15 mouse cellular contexts compared by ENCODE assay signal in the genomic region with DNA sequence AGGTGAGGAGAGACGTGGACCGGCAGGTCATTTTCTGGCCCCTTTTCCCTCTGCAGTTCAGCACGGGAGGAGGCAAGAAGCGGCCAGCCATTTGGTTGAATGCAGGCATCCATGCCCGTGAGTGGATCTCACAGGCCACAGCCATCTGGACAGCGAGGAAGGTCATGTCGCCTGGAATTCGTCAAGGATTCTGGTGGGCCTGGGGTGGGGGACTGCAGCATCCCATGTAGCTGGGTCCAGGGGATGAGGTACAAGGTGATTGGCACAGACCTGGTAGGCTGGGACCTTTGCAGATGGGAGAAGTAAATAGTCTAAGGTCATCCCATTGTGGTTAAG. TPM values are rescaled to one million over a fixed set of nuclear protein-coding genes. Genes with fewer than 3 reads are reported as not detected.
DNase-seq lines count a peak whose midpoint lies in the region; ATAC-seq and TF ChIP-seq lines count a peak whose summit lies in the region.
"Had no signal": no experiment of that assay in that cellular context is flagged by ENCODE, and none has a peak within 500 bp of the region (broad histone marks: within the 10 kb centered on the region; RNA-seq: fewer than 3 reads in every experiment).

No protein-coding gene starts in this region.

- H3K27me3 ChIP-seq in kidney, embryonic 14.5 days (ENCODE audit: control insufficient read depth, insufficient read depth, low read length), result no peaks in the 10 kb centered on the region
- H3K27me3 ChIP-seq in forebrain, embryonic 13.5 days, result no peaks in the 10 kb centered on the region
- H3K27me3 ChIP-seq in limb, embryonic 11.5 days (ENCODE audit: control insufficient read depth, insufficient read depth, low read length), result no peaks in the 10 kb centered on the region
- no peaks in the 10 kb centered on the region for H3K27me3 ChIP-seq in neural tube, embryonic 13.5 days
- no peaks in the 10 kb centered on the region for H3K27me3 ChIP-seq in liver, postnatal 0 days (ENCODE audit: insufficient read depth, low read length)
- H3K27me3 ChIP-seq: Patski had no signal

- peaks cover 27% of the 10 kb centered on the region for H3K4me1 ChIP-seq in kidney, embryonic 14.5 days (ENCODE audit: control insufficient read depth, insufficient read depth, low read length)
- peaks cover 27% of the 10 kb centered on the region for H3K4me1 ChIP-seq in forebrain, embryonic 13.5 days
- H3K4me1 ChIP-seq in limb, embryonic 11.5 days (ENCODE audit: control insufficient read depth, insufficient read depth, low read length), result peaks cover 25% of the 10 kb centered on the region
- peaks cover 28% of the 10 kb centered on the region for H3K4me1 ChIP-seq in neural tube, embryonic 13.5 days (replicated peaks)
- H3K4me1 ChIP-seq in liver, postnatal 0 days (ENCODE audit: insufficient read depth), result no peaks in the 10 kb centered on the region

- 0 out of 2 replicates have a peak overlapping the region, but pooled peaks have one; percentile 55 for H3K27ac ChIP-seq in kidney, embryonic 14.5 days (ENCODE audit: low read depth, low read length)
- peak overlapping the region; percentile 87 for H3K27ac ChIP-seq in forebrain, embryonic 13.5 days
- peak overlapping the region; percentile 58 for H3K27ac ChIP-seq in limb, embryonic 11.5 days (replicated peaks; ENCODE audit: low read depth, low read length)
- H3K27ac ChIP-seq in neural tube, embryonic 13.5 days (replicated peaks), result peak overlapping the region; percentile 83
- no peak overlapping the region for H3K27ac ChIP-seq in liver, postnatal 0 days (ENCODE audit: low read depth)

- WGBS in kidney, embryonic 14.5 days, result 36% methylated on average over 8 of the region's 8 CpGs
- WGBS in forebrain, embryonic 13.5 days, result 19% methylated on average over 8 of the region's 8 CpGs
- WGBS in limb, embryonic 11.5 days, result 28% methylated on average over 8 of the region's 8 CpGs
- WGBS in neural tube, embryonic 13.5 days, result 29% methylated on average over 8 of the region's 8 CpGs
- WGBS in liver, postnatal 0 days (ENCODE audit: insufficient replicate concordance), result 83% methylated on average over 8 of the region's 8 CpGs

- no peak overlapping the region for H3K4me2 ChIP-seq in kidney, embryonic 14.5 days (replicated peaks; ENCODE audit: low read depth, low read length)
- peak overlapping the region; percentile 45 for H3K4me2 ChIP-seq in forebrain, embryonic 13.5 days
- no peak overlapping the region for H3K4me2 ChIP-seq in limb, embryonic 11.5 days (ENCODE audit: low read depth, severe bottlenecking)
- H3K4me2 ChIP-seq in neural tube, embryonic 13.5 days, result peak overlapping the region; percentile 25
- H3K4me2 ChIP-seq in liver, postnatal 0 days (ENCODE audit: low read depth, low read length), result no peak overlapping the region

- H3K36me3 ChIP-seq in kidney, embryonic 14.5 days (ENCODE audit: control insufficient read depth, insufficient read depth, low read length), result no peaks in the 10 kb centered on the region
- H3K36me3 ChIP-seq in forebrain, embryonic 13.5 days (ENCODE audit: poor library complexity, severe bottlenecking), result no peaks in the 10 kb centered on the region
- no peaks in the 10 kb centered on the region for H3K36me3 ChIP-seq in limb, embryonic 11.5 days (ENCODE audit: control insufficient read depth, insufficient read depth, low read length)
- H3K36me3 ChIP-seq in neural tube, embryonic 13.5 days, result no peaks in the 10 kb centered on the region
- H3K36me3 ChIP-seq in liver, postnatal 0 days (replicated peaks; ENCODE audit: insufficient read depth, low read length), result no peaks in the 10 kb centered on the region

- no peak for ATAC-seq in kidney, embryonic 14.5 days (ENCODE audit: low FRiP score, low TSS enrichment)
- ATAC-seq in forebrain, embryonic 13.5 days, result peak; percentile 62
- ATAC-seq in limb, embryonic 11.5 days (ENCODE audit: insufficient number of reproducible peaks, low FRiP score, low TSS enrichment, low read depth), result no peak
- 0 out of 2 replicates have a peak, but pooled peaks have one; percentile 2 for ATAC-seq in neural tube, embryonic 13.5 days (ENCODE audit: low read depth)
- ATAC-seq in liver, postnatal 0 days, result no peak
- ATAC-seq: intestine, postnatal 0 days; Patski had no signal

- no peak for TF ChIP-seq EP300 in liver, postnatal 0 days (IDR thresholded peaks at IDR 0.05; ENCODE audit: low read depth)

- DNase-seq in kidney, postnatal 10 days, result no peak
- DNase-seq in limb, embryonic 11.5 days (ENCODE audit: low spot score), result no peak
- DNase-seq in left cerebral cortex, adult 8-10 months (ENCODE audit: low spot score in 2 of 2), result no peak
- DNase-seq in liver, postnatal 0 days, result no peak
- no peak for DNase-seq in right cerebral cortex, postnatal 36 days (ENCODE audit: low spot score in 2 of 2)
- DNase-seq: adrenal gland, postnatal 25 days; cerebellum, adult 11-12 months; lung, adult 18-20 months had no signal

- no peak overlapping the region for H3K9ac ChIP-seq in kidney, embryonic 14.5 days (ENCODE audit: low read depth, low read length)
- peak overlapping the region; percentile 50 for H3K9ac ChIP-seq in forebrain, embryonic 13.5 days
- H3K9ac ChIP-seq in limb, embryonic 11.5 days (ENCODE audit: low read length), result no peak overlapping the region
- H3K9ac ChIP-seq in neural tube, embryonic 13.5 days, result no peak overlapping the region
- H3K9ac ChIP-seq in liver, postnatal 0 days (replicated peaks), result no peak overlapping the region

- TF ChIP-seq CTCF in liver, postnatal 0 days (IDR thresholded peaks at IDR 0.05; ENCODE audit: low read depth), result no peak

- no peaks in the 10 kb centered on the region for H3K9me3 ChIP-seq in kidney, embryonic 14.5 days (ENCODE audit: control insufficient read depth, low read length)
- H3K9me3 ChIP-seq in forebrain, embryonic 13.5 days (replicated peaks), result no peaks in the 10 kb centered on the region
- no peaks in the 10 kb centered on the region for H3K9me3 ChIP-seq in limb, embryonic 11.5 days (ENCODE audit: control insufficient read depth, low read length)
- H3K9me3 ChIP-seq in neural tube, embryonic 13.5 days, result no peaks in the 10 kb centered on the region
- no peaks in the 10 kb centered on the region for H3K9me3 ChIP-seq in liver, postnatal 0 days (ENCODE audit: low read length)

- H3K4me3 ChIP-seq in kidney, embryonic 14.5 days (ENCODE audit: low read length), result no peak overlapping the region
- no peak overlapping the region for H3K4me3 ChIP-seq in forebrain, embryonic 13.5 days
- no peak overlapping the region for H3K4me3 ChIP-seq in limb, embryonic 11.5 days (ENCODE audit: low read depth, low read length)
- H3K4me3 ChIP-seq in neural tube, embryonic 13.5 days, result no peak overlapping the region
- no peak overlapping the region for H3K4me3 ChIP-seq in liver, postnatal 0 days (ENCODE audit: low read depth, low read length)

RNA-seq across cellular contexts. Expression of a gene that starts 12.6 kb away (rescaled TPM):
- 0.09 and 0.12 TPM in 2 replicates for polyA plus RNA-seq in kidney, embryonic 14.5 days (2014; fragmentation: Nextera tagmentation; extraction: Ambion mirVana)
- polyA plus RNA-seq in forebrain, embryonic 13.5 days (2015; fragmentation: Nextera tagmentation; extraction: Ambion mirVana), result 3.4 and 3.6 TPM in 2 replicates
- polyA plus RNA-seq in limb, embryonic 11.5 days (2014; fragmentation: Nextera tagmentation; extraction: Ambion mirVana), result 1.6 and 1.7 TPM in 2 replicates
- polyA plus RNA-seq in neural tube, embryonic 13.5 days (2015; fragmentation: Nextera tagmentation; extraction: Ambion mirVana), result 0.59 and 0.87 TPM in 2 replicates
- total RNA-seq in left cerebral cortex, adult 8-10 months (2022), result under 1 TPM; 0.17 to 0.39 (median 0.18) TPM
- polyA plus RNA-seq in liver, postnatal 0 days (2015; fragmentation: Nextera tagmentation; extraction: Ambion mirVana), result 0.05 TPM in 1 of 2 replicates, not detected in the other
- total RNA-seq: heart, adult 8-10 months; layer of hippocampus, postnatal 10 days had no signal
- polyA plus RNA-seq: Patski had no signal

RNA-seq across cellular contexts. Expression of a gene that starts 30.0 kb away (rescaled TPM):
- polyA plus RNA-seq in kidney, embryonic 14.5 days (2014; fragmentation: Nextera tagmentation; extraction: Ambion mirVana), result 0.57 and 1.0 TPM in 2 replicates
- 0.10 and 0.14 TPM in 2 replicates for polyA plus RNA-seq in forebrain, embryonic 13.5 days (2015; fragmentation: Nextera tagmentation; extraction: Ambion mirVana)
- 0.33 and 0.55 TPM in 2 replicates for polyA plus RNA-seq in limb, embryonic 11.5 days (2014; fragmentation: Nextera tagmentation; extraction: Ambion mirVana)
- not detected in 2 replicates for polyA plus RNA-seq in neural tube, embryonic 13.5 days (2015; fragmentation: Nextera tagmentation; extraction: Ambion mirVana)
- not detected for total RNA-seq in left cerebral cortex, adult 8-10 months (2022)
- not detected in 2 replicates for polyA plus RNA-seq in liver, postnatal 0 days (2015; fragmentation: Nextera tagmentation; extraction: Ambion mirVana)
- total RNA-seq: adrenal gland, postnatal 25 days; heart, adult 8-10 months; layer of hippocampus, postnatal 10 days had no signal
- polyA plus RNA-seq: intestine, postnatal 0 days had no signal

RNA-seq across cellular contexts. Expression of a gene that starts 39.4 kb away (rescaled TPM):
- 22.7 and 29.8 TPM in 2 replicates for polyA plus RNA-seq in kidney, embryonic 14.5 days (2014; fragmentation: Nextera tagmentation; extraction: Ambion mirVana)
- 4.1 and 5.2 TPM in 2 replicates for polyA plus RNA-seq in forebrain, embryonic 13.5 days (2015; fragmentation: Nextera tagmentation; extraction: Ambion mirVana)
- polyA plus RNA-seq in limb, embryonic 11.5 days (2014; fragmentation: Nextera tagmentation; extraction: Ambion mirVana), result 89.6 and 94.4 TPM in 2 replicates
- 6.2 and 7.8 TPM in 2 replicates for polyA plus RNA-seq in neural tube, embryonic 13.5 days (2015; fragmentation: Nextera tagmentation; extraction: Ambion mirVana)
- total RNA-seq in left cerebral cortex, adult 8-10 months (2022), result 1 to 10 TPM; 1.2 to 4.0 (median 2.1) TPM
- 0.63 and 2.1 TPM in 2 replicates for polyA plus RNA-seq in liver, postnatal 0 days (2015; fragmentation: Nextera tagmentation; extraction: Ambion mirVana)
- polyA plus RNA-seq: Patski had no signal

RNA-seq across cellular contexts. Expression of a gene that starts 58.2 kb away (rescaled TPM):
- polyA plus RNA-seq in kidney, embryonic 14.5 days (2014; fragmentation: Nextera tagmentation; extraction: Ambion mirVana), result 1.8 and 2.0 TPM in 2 replicates
- polyA plus RNA-seq in forebrain, embryonic 13.5 days (2015; fragmentation: Nextera tagmentation; extraction: Ambion mirVana), result 0.96 and 1.3 TPM in 2 replicates
- polyA plus RNA-seq in limb, embryonic 11.5 days (2014; fragmentation: Nextera tagmentation; extraction: Ambion mirVana), result 0.27 TPM in 1 of 2 replicates, not detected in the other
- polyA plus RNA-seq in neural tube, embryonic 13.5 days (2015; fragmentation: Nextera tagmentation; extraction: Ambion mirVana), result 0.25 and 0.52 TPM in 2 replicates
- total RNA-seq in left cerebral cortex, adult 8-10 months (2022), result not detected
- 0.15 and 2.7 TPM in 2 replicates for polyA plus RNA-seq in liver, postnatal 0 days (2015; fragmentation: Nextera tagmentation; extraction: Ambion mirVana)
- total RNA-seq: adrenal gland, postnatal 25 days; layer of hippocampus, postnatal 10 days had no signal
- polyA plus RNA-seq: Patski had no signal

Comparison
In these comparisons a context has a peak if more than half of its experiments do, and no peak if none do; other contexts are left out.
1. ATAC-seq: peak in forebrain, embryonic 13.5 days (single experiment) and neural tube, embryonic 13.5 days (single experiment); none in kidney, embryonic 14.5 days (single experiment), limb, embryonic 11.5 days (single experiment) and liver, postnatal 0 days (single experiment).
2. H3K4me2 ChIP-seq: peak in forebrain, embryonic 13.5 days (single experiment) and neural tube, embryonic 13.5 days (single experiment); none in kidney, embryonic 14.5 days (single experiment), limb, embryonic 11.5 days (single experiment) and liver, postnatal 0 days (single experiment).